Mouse (Mus musculus): Measurements from ENCODE around the gene Gm5155. TPM values are rescaled to one million over a fixed set of nuclear protein-coding genes. Genes with fewer than 3 reads are reported as not detected.
"Not testable (repeated sequence)": the region's sequence is repeated elsewhere in the genome, so short reads cannot be mapped to it uniquely, and the experiment has no call there.

Gm5155 gene
- total RNA-seq (2017) = not detected in 2 replicates

DNA sequence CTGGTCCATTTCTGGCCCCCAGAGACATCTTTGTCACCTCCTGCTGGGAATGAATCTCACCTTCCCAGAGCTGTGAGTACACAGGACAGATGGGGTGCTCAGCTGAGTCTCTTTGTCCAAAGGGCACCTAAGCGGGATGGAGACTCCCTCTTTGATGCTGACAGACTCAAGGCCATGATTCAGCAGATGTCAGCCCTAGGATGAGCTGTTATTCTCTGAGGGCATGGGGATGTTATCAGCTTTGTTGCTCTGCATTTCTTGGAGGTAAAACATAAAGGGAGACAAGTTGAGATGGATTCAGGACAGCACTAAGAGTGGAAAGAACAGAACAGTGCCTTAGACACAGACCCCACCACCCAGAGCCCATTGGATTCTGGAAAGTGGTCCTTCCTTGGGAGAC, at the start of gene Gm5155:
Gene Gm5155 (plus strand): TSS at position 301 of the 400 bp plus-strand sequence.
- ATAC-seq (ENCODE audit: extremely low read depth, insufficient number of reproducible peaks, low FRiP score, poor library complexity, severe bottlenecking) = no peak

DNA sequence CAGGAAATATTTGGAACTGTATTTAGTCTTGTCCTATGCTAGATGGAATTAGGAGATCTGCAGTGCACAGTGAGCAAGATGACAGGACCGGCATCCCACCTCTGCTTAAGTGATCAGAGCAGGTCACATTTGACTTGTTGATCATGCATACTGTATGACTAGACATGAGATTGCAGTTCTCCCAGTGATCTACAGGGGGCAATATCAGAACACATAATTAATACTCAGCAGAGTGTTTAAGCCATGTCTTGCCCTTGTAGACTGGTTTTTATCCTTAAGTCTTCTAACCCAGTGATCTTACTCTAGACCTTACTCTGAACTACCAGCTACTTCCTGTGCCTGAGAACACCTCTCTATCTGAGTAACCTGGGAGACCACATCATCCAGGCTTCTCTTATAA, 791 bp upstream of the Gm5155 start:
- no peak for ATAC-seq (ENCODE audit: extremely low read depth, insufficient number of reproducible peaks, low FRiP score, poor library complexity, severe bottlenecking)

DNA sequence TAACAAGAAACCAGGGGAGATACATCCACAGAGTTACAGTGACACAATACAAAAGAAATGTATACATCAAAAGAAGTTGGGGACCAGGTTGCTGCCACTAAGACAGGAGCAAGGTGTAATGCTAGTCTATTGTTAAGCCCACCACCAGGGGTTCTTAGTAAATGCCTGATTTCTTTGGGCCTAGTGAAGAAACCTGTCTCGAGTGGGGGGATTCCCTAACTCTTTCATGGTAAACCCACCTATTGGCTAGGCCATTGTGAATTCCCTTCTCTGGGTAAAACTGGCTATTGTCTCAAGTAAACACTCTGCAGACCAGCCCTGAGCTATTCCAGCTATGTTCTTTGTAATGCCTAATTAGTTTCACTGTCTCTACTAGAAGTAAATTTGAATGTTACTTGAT, 23.8 kb downstream of the Gm5155 start:
- ATAC-seq (ENCODE audit: extremely low read depth, insufficient number of reproducible peaks, low FRiP score, poor library complexity, severe bottlenecking) = not testable (repeated sequence)

DNA sequence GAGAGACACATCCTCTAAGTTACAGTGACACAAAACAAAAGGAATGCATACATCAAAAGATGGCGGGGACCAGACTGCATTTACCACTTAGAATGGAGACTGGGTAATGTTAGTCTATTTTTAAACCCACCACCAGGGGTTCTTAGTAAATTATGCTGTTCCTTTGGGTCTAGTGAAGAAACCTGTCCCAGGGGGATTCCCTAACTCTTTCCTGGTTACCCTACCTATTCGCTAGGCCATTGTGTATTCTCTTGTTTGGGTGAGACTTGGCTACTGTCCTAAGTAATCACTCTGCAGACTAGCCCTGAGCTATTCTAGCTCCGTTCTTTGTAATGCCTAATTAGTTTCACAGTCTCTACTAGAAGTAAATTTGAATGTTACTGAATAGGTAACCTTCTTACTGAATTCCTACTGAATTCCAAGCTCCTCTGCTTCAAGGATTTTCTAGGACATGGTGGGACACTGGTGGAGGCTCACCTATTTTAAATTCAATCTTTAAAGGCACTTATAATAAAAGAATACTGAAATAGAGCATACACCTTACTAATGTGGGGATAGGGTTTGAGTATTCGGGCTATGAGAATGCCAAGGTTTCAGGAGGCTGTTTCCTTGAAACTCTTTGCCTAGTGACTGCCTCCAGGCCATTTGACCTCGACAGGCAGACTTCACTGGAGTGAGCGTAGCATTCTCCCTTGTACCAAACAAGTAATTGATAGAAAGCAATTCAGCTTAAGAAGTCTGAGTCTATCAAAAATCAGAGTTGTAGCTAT, 31.8 kb downstream of the Gm5155 start:
- ATAC-seq (ENCODE audit: extremely low read depth, insufficient number of reproducible peaks, low FRiP score, poor library complexity, severe bottlenecking) = no peak

Other genes with a start within 250 kb of the Gm5155 start
- gene Ceacam5, start 158.5 kb upstream of the Gm5155 start, total RNA-seq (2017) = 0.12 TPM in 1 of 2 replicates, not detected in the other
- gene Ceacam14, start 59.1 kb upstream of the Gm5155 start, total RNA-seq (2017) = not detected in 2 replicates
- gene Ceacam11, start 100.4 kb downstream of the Gm5155 start, total RNA-seq (2017) = not detected in 2 replicates
- not detected in 2 replicates for gene Ceacam13, start 138.1 kb downstream of the Gm5155 start, total RNA-seq (2017)
- gene Ceacam12, start 194.2 kb downstream of the Gm5155 start, total RNA-seq (2017) = not detected in 2 replicates